Mouse (Mus musculus) kidney, adult 11 months (tissue): ENCODE results near the gene Tnxb.
"Not testable (repeated sequence)": the region's sequence is repeated elsewhere in the genome, so short reads cannot be mapped to it uniquely, and the experiment has no call there.

Experiments used
- DNase-seq: peaks from one replicate; pipeline ENCODE4 v3.0.0; 2022

Gene Tnxb

DNA sequence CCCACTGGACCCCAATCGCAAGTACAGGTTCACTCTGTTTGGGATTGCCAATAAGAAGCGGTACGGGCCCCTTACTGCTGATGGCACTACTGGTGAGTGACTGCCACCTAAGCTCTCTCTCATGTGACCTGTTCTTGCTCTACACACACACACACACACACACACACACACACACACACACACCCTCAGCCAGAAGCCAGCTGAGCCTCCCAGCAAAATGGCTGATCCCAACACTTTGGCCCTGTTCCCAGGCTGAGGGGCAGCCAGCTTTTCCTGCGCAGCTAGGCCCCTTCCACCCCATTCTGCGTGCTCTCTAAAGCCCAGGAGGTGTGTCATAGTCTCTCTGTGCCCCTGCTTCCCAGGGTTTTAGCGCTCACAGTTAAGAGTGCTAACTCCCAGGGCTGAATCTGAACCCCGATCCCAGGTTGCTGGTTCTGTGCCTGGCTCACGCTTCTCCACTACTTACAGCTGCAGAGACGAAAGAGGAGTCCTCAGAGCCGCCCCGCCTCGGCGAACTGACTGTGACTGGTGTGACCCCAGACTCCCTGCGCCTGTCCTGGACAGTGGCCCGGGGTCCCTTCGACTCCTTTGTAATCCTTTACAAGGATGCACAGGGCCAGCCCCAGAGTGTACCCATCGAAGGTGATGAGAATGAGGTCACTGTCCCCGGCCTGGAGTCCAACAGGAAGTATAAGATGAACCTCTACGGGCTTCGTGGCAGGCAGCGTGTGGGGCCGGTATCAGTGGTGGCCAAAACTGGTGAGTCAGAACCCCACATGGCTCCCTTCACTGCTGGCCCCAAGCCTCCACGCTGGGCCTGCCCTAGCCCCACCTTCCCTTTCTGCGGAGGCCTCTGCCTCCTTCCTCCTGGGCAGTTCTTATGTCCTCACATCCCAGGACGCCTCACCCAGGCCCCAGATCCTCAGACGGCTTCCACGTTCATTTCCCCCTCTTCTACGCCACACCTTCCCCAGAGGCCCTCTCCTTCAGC lies 15.1 kb downstream of the Tnxb start:
- DNase-seq = no peak

- no peak for DNase-seq
Observed at GRCm38 (mm10) chr17:34688889-34689288, 18.6 kb downstream of the Tnxb start.

- peak; percentile 56 for DNase-seq
Observed at GRCm38 (mm10) chr17:34690458-34690857, 20.1 kb downstream of the Tnxb start.

GRCm38 (mm10) chr17:34692906-34693305 lies 22.6 kb downstream of the Tnxb start:
- DNase-seq = peak; percentile 51

DNA sequence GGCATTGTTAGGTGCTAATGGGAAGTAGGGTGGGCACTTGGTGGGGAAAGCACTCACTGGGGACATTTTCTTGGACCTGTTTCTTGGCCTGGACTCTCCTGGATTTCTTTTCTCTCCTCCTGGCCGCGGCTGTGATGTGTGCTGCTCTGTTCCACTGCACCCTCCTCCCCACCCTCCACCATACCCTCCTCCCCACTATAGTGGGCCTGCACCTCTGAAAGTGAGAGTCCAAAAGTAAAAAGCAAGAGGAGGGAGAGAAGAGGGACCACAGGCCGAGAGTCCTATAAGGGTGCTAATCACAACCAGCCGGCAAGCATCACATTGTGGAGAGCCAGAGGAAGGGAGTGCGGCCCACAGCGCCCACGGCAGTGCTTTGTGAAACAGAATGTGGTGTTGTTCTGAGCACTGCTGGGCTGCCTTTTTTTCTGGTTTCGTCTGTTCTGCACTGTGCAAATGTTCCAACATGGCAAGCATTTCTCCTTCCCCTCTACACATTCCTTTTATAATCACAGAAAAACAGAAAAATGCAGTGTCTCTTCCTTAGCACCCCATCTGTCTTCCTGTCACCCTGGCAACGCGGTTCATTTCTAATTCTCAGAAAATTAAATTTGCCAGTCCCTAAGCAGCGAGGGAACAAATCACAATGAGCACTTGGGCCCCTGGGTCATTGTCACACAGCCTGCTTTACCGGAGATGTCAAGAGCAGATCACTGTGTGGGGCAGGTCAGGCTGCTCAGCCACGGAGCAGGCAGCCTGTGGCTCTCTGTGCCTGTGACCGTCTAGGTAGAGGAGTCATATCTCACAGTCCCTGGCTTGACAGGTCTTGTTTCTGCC lies 29.5 kb downstream of the Tnxb start:
- DNase-seq = no peak

- DNase-seq = no peak
Observed at GRCm38 (mm10) chr17:34700671-34701071, 30.3 kb downstream of the Tnxb start.

GRCm38 (mm10) chr17:34706476-34706875 lies 36.1 kb downstream of the Tnxb start:
- DNase-seq = not testable (repeated sequence)

- DNase-seq = peak; percentile 56
Observed at GRCm38 (mm10) chr17:34712951-34713350, 42.6 kb downstream of the Tnxb start.

- DNase-seq = peak; percentile 24
Observed at GRCm38 (mm10) chr17:34714181-34714907, 44.0 kb downstream of the Tnxb start.

- not testable (repeated sequence) for DNase-seq
Observed at GRCm38 (mm10) chr17:34714908-34715445, 44.6 kb downstream of the Tnxb start.

- not testable (repeated sequence) for DNase-seq
Observed at GRCm38 (mm10) chr17:34715451-34715850, 45.1 kb downstream of the Tnxb start.

DNA sequence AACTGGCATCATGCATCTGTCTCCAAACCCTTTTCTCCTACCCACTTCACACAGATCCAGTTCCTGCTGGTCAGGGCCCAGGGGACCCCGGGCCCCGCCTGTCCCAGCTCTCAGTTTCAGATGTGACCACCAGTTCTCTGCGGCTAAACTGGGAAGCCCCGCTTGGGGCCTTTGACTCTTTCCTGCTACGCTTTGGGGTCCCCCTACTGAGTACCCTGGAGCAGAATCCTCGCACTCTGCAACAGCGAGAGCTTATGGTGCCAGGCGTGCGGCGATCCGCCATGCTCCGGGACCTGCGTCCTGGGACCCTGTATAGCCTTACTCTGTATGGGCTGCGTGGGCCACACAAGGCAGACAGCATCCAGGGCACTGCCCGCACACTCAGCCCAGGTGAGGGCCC lies 45.9 kb downstream of the Tnxb start:
- no peak for DNase-seq

DNA sequence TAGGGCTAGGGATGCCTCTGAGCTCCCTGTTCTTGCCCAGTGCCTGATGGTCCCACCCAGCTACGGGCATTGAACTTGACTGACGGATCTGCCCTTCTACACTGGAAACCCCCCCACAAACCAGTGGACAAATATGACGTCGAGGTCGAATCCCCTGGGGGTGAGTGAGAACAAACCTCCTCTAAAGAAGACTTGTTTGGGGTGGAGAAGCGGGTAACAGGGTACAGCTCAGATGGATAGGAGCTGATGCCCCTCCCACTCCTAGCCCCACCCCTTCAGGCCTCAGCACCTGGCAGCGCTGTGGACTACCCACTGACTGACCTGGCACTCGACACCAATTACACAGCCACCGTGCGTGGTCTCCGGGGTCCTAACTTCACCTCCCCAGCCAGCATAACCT lies 47.1 kb downstream of the Tnxb start:
- no peak for DNase-seq

- not testable (repeated sequence) for DNase-seq
Observed at GRCm38 (mm10) chr17:34719886-34720285, 49.6 kb downstream of the Tnxb start.

DNA sequence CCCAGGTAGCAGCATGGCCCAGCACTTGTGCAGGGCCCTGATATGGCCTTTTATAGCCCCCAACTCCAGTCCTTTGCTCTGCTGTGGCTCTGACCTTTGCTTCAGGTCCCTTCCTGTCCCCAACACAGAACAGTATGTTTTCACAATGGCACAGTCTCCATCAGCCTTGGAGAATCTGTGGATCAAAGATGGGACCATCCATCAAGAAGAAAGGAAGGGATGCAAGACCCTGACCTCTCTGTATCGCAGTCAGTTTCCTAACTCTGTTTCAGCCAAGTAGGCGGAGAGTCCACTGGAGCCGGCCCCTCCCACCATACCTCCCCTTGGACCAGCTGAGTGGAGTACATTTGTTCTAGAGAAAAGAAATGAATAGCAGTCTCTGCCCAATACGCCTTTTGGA lies 51.9 kb downstream of the Tnxb start:
- not testable (repeated sequence) for DNase-seq

- no peak for DNase-seq
Observed at GRCm38 (mm10) chr17:34723066-34723465, 52.7 kb downstream of the Tnxb start.

- DNase-seq = no peak
Observed at GRCm38 (mm10) chr17:34727887-34728286, 57.6 kb downstream of the Tnxb start.

DNA sequence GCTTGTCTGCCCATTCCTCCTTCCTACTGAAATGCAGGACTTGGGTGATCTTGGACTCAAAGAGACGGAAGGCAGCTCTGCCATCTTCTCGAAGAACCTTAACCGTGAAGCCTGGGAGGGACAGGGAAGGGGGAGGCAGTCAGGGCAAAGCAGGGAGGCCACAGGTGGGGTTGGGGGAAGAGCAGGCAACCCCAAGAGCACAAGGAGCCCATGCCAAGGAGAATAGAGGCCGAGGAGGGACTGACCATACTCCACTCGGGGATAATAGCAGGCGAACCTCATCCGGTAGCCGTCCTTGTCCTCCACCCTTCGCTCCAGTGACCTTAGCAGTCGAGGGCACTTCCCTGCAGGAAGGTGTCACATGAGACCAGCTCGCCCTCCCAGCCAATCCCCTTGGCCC lies 58.8 kb downstream of the Tnxb start:
- not testable (repeated sequence) for DNase-seq

- not testable (repeated sequence) for DNase-seq
Observed at GRCm38 (mm10) chr17:34729779-34730553, 59.6 kb downstream of the Tnxb start.

DNA sequence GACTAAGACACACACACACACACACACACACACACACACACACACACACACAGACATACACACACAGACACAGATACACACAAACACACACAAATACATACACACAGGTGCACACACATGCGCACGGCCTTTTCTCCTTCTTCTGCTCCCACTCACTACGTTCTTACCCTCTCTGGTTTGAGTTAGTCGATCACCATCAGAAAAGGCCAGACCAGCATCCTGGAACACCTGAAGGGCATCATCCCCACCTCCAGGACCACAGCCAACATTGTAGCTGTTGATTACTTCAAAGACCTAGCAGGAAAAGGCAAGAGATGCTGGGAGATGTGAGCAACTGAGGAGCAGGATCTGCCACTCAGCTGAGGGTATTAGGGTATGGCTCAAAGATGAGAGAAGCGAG lies 67.1 kb downstream of the Tnxb start:
- not testable (repeated sequence) for DNase-seq

DNA sequence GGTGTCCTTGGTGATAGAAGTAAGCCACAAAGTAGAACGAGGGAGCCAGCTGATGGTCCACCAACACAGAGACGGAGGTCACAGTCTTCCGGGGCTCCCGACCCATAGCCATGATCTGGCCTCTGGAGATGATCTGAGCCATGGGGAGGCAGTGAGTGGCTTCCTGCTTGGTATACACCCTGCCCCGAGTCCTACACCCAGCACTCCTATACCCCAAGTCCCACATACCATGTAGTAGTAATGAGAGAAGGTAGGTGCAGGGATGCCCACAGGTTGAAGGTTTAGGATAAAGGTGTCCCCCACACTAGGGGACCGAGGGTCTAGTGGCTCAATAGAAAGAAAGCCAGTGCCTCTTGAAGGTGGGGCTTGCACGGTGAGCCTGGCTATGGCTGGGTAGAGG lies 69.4 kb downstream of the Tnxb start:
- not testable (repeated sequence) for DNase-seq

DNA sequence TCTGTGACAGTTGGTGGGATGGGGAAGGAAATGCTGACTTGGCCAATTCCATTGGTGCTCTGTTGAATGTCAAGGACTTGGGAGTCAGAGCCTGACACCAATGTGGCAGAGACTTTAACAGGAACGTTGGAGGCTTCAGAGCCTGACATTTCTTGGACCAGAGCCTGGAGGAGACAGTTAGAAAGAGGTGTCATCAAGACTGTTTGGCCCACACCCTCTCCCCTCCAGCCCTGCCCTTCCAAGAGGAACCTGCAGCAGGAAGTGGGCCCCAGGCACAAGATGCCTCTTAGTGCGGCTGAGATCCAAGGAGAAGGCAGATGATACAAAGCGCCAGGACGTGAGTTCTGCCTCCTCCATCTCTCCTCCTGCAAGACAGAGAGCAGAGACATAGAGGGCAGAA lies 69.9 kb downstream of the Tnxb start:
- no peak for DNase-seq
